Mouse (Mus musculus) CD4-positive naive resting alpha-beta T cell, adult 76 days (primary cell): ENCODE results near the gene Vmn1r10. TPM values are rescaled to one million over a fixed set of nuclear protein-coding genes. Genes with fewer than 3 reads are reported as not detected.

Experiments used
- total RNA-seq: library from RNA; stranded (reverse); gene quantifications from one replicate; pipeline ENCODE4 v1.2.4, GENCODE M21; 2023

Gene Vmn1r10
- not detected for total RNA-seq

GRCm38 (mm10) chr6:57109154-57109553, at the start of gene Vmn1r10:
Gene Vmn1r10 (plus strand): TSS chr6:57109454.

GRCm38 (mm10) chr6:57066487-57066886, 42.8 kb upstream of the Vmn1r10 start, which contains the start of gene Vmn1r9:
Gene Vmn1r9 (plus strand): TSS chr6:57066787.

GRCm38 (mm10) chr6:57133155-57133554, 23.9 kb downstream of the Vmn1r10 start, which contains the start of gene Vmn1r11:
Gene Vmn1r11 (plus strand): TSS chr6:57133455.

GRCm38 (mm10) chr6:57156619-57157018, 47.4 kb downstream of the Vmn1r10 start, which contains the start of gene Vmn1r12:
Gene Vmn1r12 (plus strand): TSS chr6:57156919.

Other genes starting within 250 kb of the Vmn1r10 start
- 54.8 TPM for gene Nt5c3, start 185.5 kb upstream of the Vmn1r10 start, total RNA-seq
- gene Vmn1r4, start 185.4 kb upstream of the Vmn1r10 start, total RNA-seq: not detected
- not detected for gene Vmn1r5, start 139.2 kb upstream of the Vmn1r10 start, total RNA-seq
- gene Vmn1r6, start 112.2 kb upstream of the Vmn1r10 start, total RNA-seq: not detected
- gene Vmn1r7, start 84.1 kb upstream of the Vmn1r10 start, total RNA-seq: not detected
- gene Vmn1r8, start 77.2 kb upstream of the Vmn1r10 start, total RNA-seq: not detected
- not detected for gene Vmn1r9, start 42.7 kb upstream of the Vmn1r10 start, total RNA-seq
- gene Vmn1r11, start 24.0 kb downstream of the Vmn1r10 start, total RNA-seq: not detected
- gene Vmn1r12, start 47.5 kb downstream of the Vmn1r10 start, total RNA-seq: not detected
- gene Vmn1r13, start 93.8 kb downstream of the Vmn1r10 start, total RNA-seq: not detected
- gene Vmn1r14, start 122.2 kb downstream of the Vmn1r10 start, total RNA-seq: not detected
- gene Vmn1r15, start 148.5 kb downstream of the Vmn1r10 start, total RNA-seq: not detected
- gene Vmn1r16, start 220.0 kb downstream of the Vmn1r10 start, total RNA-seq: not detected